Mouse (Mus musculus) limb, embryonic 11.5 days (tissue): Measurements from ENCODE around the gene Myo19. TPM values are rescaled to one million over a fixed set of nuclear protein-coding genes. Genes with fewer than 3 reads are reported as not detected.

Experiments used
- ATAC-seq: fragments of 200-750 bp; cut with Nextera tagmentation; 2 replicates; pipeline ENCODE4 v1.8.0; 2017; ENCODE audit warnings: low read depth; ENCODE audit not compliant: insufficient number of reproducible peaks, low FRiP score, low TSS enrichment
- DNase-seq: peaks from one replicate; pipeline ENCODE4 v3.0.0-alpha.2; 2015; ENCODE audit warnings: low spot score
- H3K27ac ChIP-seq: fragments of 300-500 bp; sonication (generic); replicated peaks from 2 replicates; pipeline ENCODE4 v1.5.1; 2014; ENCODE audit warnings: low read depth, mild to moderate bottlenecking, low read length
- H3K27me3 ChIP-seq: fragments of 300-500 bp; sonication (generic); 2 replicates; pipeline ENCODE4 v1.6.1; 2014; ENCODE audit warnings: mild to moderate bottlenecking, low read length, mixed read lengths; ENCODE audit not compliant: control insufficient read depth, insufficient read depth
- H3K36me3 ChIP-seq: fragments of 300-500 bp; sonication (generic); 2 replicates; pipeline ENCODE4 v1.6.1; 2014; ENCODE audit warnings: mild to moderate bottlenecking, low read length, moderate library complexity, mixed read lengths; ENCODE audit not compliant: control insufficient read depth, insufficient read depth
- H3K4me1 ChIP-seq: fragments of 300-500 bp; sonication (generic); 2 replicates; pipeline ENCODE4 v1.6.1; 2014; ENCODE audit warnings: low read length, mixed read lengths; ENCODE audit not compliant: control insufficient read depth, insufficient read depth
- H3K4me2 ChIP-seq: fragments of 300-500 bp; sonication (generic); 2 replicates; pipeline ENCODE4 v1.6.1; 2014; ENCODE audit warnings: low read depth, mild to moderate bottlenecking, moderate library complexity; ENCODE audit not compliant: severe bottlenecking
- H3K4me3 ChIP-seq: fragments of 300-500 bp; sonication (generic); 2 replicates; pipeline ENCODE4 v1.5.1; 2014; ENCODE audit warnings: low read depth, low read length
- H3K9ac ChIP-seq: fragments of 300-500 bp; sonication (generic); 2 replicates; pipeline ENCODE4 v1.6.1; 2014; ENCODE audit warnings: mild to moderate bottlenecking, low read length
- H3K9me3 ChIP-seq: fragments of 300-500 bp; sonication (generic); 2 replicates; pipeline ENCODE4 v1.6.1; 2016; ENCODE audit warnings: low read length; ENCODE audit not compliant: control insufficient read depth
- WGBS: fragments of 180-500 bp; shearing (Covaris S2); extraction: QIAGEN DNeasy Blood & Tissue Kit; methylation state at CpG from one replicate; pipeline ENCODE4 v1.1.7; 2014; 5-methylcytosine and 5-hydroxymethylcytosine counted together
- polyA plus RNA-seq: library from polyadenylated mRNA; unstranded; fragments of >200 nt; fragmentation: Nextera tagmentation; extraction: Ambion mirVana; gene quantifications from 2 replicates; pipeline ENCODE4 v1.2.1, GENCODE M21; 2014

Myo19 gene
- polyA plus RNA-seq, 1 experiment from 2014 or later, result 13.4 TPM

DNA sequence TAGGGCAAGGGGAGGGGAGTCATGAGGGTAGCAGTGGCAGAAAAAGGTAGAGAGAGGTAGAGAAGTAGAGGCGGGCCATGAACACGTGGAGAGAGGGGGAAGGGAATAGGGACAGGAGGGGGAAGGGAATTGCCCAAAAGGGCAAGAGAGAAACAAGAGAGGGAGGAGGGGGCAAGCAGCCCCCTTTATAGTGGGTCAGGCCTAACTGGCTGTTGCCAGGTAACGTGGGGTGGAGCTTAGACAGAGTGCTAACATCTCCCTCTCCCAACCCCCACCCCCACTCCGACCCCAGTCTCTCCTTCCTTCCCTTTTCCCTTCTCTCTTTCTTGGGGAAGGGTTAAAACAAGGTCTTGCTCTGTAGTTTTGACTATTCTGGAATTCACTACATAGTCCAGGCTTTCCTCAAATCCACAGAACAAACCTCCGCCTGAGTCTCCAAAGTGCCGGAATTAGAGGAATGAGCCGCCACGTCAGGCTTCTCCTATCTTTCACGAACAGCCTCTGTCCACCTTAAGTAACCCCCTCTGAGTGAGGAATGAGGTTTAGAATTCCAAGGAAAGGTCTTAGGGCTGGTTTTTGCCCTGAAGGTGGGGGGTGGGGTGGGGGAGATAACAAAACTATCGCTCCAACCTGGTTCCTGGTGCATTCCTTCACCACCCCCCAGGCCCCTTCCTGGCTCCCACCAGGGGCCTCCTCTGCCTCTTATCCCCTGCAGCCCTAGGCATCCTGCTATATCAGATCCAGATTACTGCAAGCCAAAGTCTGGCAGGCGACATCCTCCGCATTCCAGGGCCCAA is 64.9 kb downstream of the Myo19 start:
- 3% methylated on average over 12 of the region's 12 CpGs for WGBS
- H3K9ac ChIP-seq, result no peak overlapping the region
- H3K36me3 ChIP-seq, result no peaks in the 10 kb centered on the region
- H3K4me3 ChIP-seq, result no peak overlapping the region
- no peak overlapping the region for H3K27ac ChIP-seq
- no peaks in the 10 kb centered on the region for H3K4me1 ChIP-seq
- no peaks in the 10 kb centered on the region for H3K9me3 ChIP-seq
- no peak for DNase-seq
- no peak overlapping the region for H3K4me2 ChIP-seq
- no peak for ATAC-seq
- peaks cover 3% of the 10 kb centered on the region; the same call in 1 of the 2 replicates for H3K27me3 ChIP-seq

DNA sequence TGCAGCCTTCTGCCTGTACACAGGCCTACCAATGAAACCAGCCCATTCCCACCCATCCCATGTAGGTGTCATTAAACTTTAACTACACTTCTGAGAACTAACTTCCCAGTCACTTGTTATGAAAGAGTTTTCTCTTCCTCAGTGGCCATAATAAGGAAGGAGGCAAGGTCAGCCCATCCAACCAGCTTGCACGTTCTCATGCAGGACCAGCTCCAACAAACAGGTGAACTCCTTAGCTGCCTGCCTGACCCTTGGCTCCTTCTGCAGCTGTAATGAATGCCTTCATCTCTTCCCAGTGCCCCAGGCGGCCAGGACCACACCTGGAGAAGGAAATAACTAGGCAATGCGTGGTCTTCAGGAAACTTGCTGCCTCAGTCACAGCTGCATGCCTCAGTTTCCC is 65.9 kb downstream of the Myo19 start:
- Histone ChIP-seq H3K27me3 (peaks cover 3% of the 10 kb centered on the region; the same call in 1 of the 2 replicates), H3K4me3 (no peak overlapping the region), H3K9ac (no peak overlapping the region), H3K27ac (no peak overlapping the region), H3K4me2 (no peak overlapping the region), H3K9me3 (no peaks in the 10 kb centered on the region), H3K36me3 (no peaks in the 10 kb centered on the region), H3K4me1 (no peaks in the 10 kb centered on the region)
- ATAC-seq (no peak), DNase-seq (no peak)
- WGBS, result 61% methylated on average over 3 of the region's 3 CpGs

DNA sequence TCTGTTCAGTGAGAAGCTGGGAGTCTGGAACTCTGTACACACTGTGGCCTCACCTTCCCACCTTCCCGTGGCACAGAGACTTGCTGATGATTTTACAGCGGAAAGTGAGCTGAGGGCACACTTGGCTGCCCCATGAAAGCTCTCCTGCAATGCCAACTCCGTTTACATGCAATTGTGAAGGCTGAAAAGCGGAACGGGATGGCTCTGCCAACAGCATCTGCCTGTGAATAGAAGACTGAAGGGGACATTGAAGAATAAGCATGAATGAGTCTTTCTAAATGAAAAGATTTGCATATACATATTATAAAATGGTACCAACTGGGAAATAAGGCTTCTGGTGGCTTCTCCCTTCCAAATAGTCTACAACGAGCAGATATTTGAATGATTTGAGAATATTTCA is 67.3 kb downstream of the Myo19 start:
- peaks cover 3% of the 10 kb centered on the region; the same call in 1 of the 2 replicates for H3K27me3 ChIP-seq
- H3K4me3 ChIP-seq, result no peak overlapping the region
- no peaks in the 10 kb centered on the region for H3K36me3 ChIP-seq
- no peak overlapping the region for H3K9ac ChIP-seq
- H3K4me2 ChIP-seq, result no peak overlapping the region
- ATAC-seq (no peak), DNase-seq (no peak)
- H3K9me3 ChIP-seq, result no peaks in the 10 kb centered on the region
- no peaks in the 10 kb centered on the region for H3K4me1 ChIP-seq
- H3K27ac ChIP-seq, result no peak overlapping the region
- WGBS, result 81% methylated on average over 6 of the region's 6 CpGs

DNA sequence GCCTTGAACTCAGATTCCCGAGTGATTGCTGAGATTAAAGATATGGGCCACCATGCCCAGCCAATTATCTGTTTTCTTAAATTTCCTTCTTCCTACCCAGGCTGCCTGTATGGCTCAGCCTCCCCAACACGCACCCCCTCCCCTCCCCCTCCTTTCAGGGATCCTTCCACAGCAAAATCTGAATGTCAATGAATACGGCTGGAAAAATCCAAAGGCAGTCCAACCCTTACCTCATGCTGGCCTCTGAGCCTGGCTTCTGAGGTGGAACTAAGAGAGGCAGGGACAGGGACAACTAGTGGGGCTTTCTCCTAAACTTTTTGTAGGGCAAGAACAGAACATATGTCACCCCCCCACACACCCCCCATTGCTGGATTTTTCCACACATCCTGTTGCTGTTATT is 68.2 kb downstream of the Myo19 start:
- Histone ChIP-seq H3K27ac (no peak overlapping the region), H3K9me3 (no peaks in the 10 kb centered on the region), H3K4me3 (no peak overlapping the region), H3K4me1 (no peaks in the 10 kb centered on the region), H3K27me3 (peaks cover 3% of the 10 kb centered on the region; the same call in 1 of the 2 replicates), H3K9ac (no peak overlapping the region), H3K36me3 (no peaks in the 10 kb centered on the region), H3K4me2 (no peak overlapping the region)
- ATAC-seq, result no peak
- DNase-seq, result no peak
- 55% methylated on average over 3 of the region's 3 CpGs for WGBS

DNA sequence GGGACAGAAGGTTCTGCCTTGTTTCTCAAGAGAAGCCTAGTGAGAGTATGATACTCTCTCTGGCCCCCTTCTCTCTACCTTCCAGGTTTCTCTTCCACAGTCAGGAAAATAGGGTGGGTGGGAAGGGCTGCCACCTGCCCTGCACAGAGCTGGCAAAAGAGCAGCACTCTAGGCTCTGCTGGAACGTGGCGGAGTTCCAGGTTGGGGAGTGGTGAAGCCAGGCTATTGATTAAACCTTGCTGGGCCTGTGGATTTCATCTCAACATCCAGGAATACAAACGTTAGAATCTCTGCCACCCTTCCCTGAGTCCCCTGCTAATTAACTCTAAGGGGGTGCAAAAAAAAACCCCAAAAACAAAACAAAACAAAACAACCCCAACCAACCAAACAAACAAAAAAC is 68.6 kb downstream of the Myo19 start:
- Histone ChIP-seq H3K27ac (no peak overlapping the region), H3K4me2 (no peak overlapping the region), H3K4me3 (no peak overlapping the region), H3K36me3 (no peaks in the 10 kb centered on the region), H3K9me3 (no peaks in the 10 kb centered on the region), H3K9ac (no peak overlapping the region), H3K27me3 (peaks cover 3% of the 10 kb centered on the region; the same call in 1 of the 2 replicates), H3K4me1 (no peaks in the 10 kb centered on the region)
- DNase-seq (no peak), ATAC-seq (no peak)
- WGBS, result 61% methylated on average over 3 of the region's 3 CpGs

- no peak overlapping the region for H3K4me2 ChIP-seq
- no peak overlapping the region for H3K4me3 ChIP-seq
- no peak overlapping the region for H3K9ac ChIP-seq
- H3K27me3 ChIP-seq, result peaks cover 15% of the 10 kb centered on the region
- ATAC-seq (no peak), DNase-seq (no peak)
- 0 out of 2 replicates have a peak, but pooled peaks cover 2% of the 10 kb centered on the region for H3K4me1 ChIP-seq
- no peaks in the 10 kb centered on the region for H3K36me3 ChIP-seq
- H3K9me3 ChIP-seq, result no peaks in the 10 kb centered on the region
- H3K27ac ChIP-seq, result no peak overlapping the region
- WGBS, result 24% methylated on average over 2 of the region's 2 CpGs
Observed at GRCm38 (mm10) chr11:84952611-84953010, 72.7 kb downstream of the Myo19 start.

DNA sequence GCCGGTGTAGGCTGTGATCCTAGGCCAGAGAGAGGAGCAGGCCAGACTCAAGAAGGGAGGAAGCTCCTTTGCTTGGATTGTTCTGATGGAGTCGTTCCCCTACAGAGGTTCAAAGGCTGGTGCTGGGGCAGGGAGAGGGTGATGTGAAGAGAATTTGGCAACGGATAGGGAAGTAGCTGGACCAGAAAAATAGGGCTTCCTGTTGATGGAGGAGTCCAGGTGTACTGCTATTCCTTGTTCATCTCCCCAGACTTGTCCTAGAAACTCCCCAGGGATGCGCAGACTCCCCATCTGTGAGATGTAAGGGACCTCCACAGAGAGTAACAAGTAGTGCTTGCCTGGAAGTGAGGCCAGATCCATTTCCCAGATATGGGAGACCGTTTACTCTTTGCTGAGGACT is 76.5 kb downstream of the Myo19 start:
- H3K4me1 ChIP-seq, result 0 out of 2 replicates have a peak, but pooled peaks cover 5% of the 10 kb centered on the region
- 31% methylated on average over 5 of the region's 5 CpGs for WGBS
- no peak for ATAC-seq
- H3K27ac ChIP-seq, result no peak overlapping the region
- H3K4me2 ChIP-seq, result no peak overlapping the region
- no peak for DNase-seq
- no peaks in the 10 kb centered on the region for H3K9me3 ChIP-seq
- H3K9ac ChIP-seq, result no peak overlapping the region
- no peaks in the 10 kb centered on the region for H3K36me3 ChIP-seq
- H3K4me3 ChIP-seq, result no peak overlapping the region
- peaks cover 32% of the 10 kb centered on the region for H3K27me3 ChIP-seq

DNA sequence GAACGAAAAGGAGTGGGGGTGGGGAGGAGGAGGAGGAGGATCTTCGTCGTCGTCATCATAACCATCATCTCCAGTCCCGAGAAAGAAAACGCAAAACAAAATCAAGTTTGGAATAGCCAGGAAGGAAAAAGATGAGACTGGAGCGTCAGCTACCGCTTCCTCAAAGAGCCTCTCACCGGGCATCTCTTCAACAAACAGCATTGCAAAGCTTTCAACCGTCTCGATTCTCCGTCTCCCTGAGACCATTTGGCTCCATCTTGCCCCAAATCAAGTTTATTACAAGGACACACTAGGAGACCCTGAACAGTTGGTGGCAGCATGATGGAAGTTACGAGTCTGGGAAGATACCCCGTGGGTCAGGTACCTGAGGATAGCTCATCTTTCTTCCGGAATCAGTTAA is 77.2 kb downstream of the Myo19 start:
- 0 out of 2 replicates have a peak, but pooled peaks cover 5% of the 10 kb centered on the region for H3K4me1 ChIP-seq
- no peak overlapping the region for H3K9ac ChIP-seq
- no peak overlapping the region for H3K4me2 ChIP-seq
- H3K27ac ChIP-seq, result no peak overlapping the region
- no peaks in the 10 kb centered on the region for H3K9me3 ChIP-seq
- H3K4me3 ChIP-seq, result peak overlapping the region; percentile 14; the same call in 1 of the 2 replicates
- peaks cover 32% of the 10 kb centered on the region for H3K27me3 ChIP-seq
- DNase-seq (no peak), ATAC-seq (no peak)
- WGBS, result 6% methylated on average over 15 of the region's 15 CpGs
- H3K36me3 ChIP-seq, result no peaks in the 10 kb centered on the region
